Mouse (Mus musculus): ENCODE measurements around the gene Trappc13. TPM values are rescaled to one million over a fixed set of nuclear protein-coding genes. Genes with fewer than 3 reads are reported as not detected.
"Not testable (repeated sequence)": the region's sequence is repeated elsewhere in the genome, so short reads cannot be mapped to it uniquely, and the experiment has no call there.

The Trappc13 gene
- 57.3 and 62.3 TPM in 2 replicates for polyA plus RNA-seq (2015; fragmentation: Nextera tagmentation; extraction: Ambion mirVana)

- under 1% methylated on average over 32 of the region's 32 CpGs for WGBS
Observed at GRCm38 (mm10) chr13:104177796-104178649, at the start of gene Trappc13. Gene Trappc13 (minus strand): TSS chr13:104178469.

GRCm38 (mm10) chr13:104227478-104227877 is 49.2 kb upstream of the Trappc13 start:
- H3K36me3 ChIP-seq: no peaks in the 10 kb centered on the region
- no peaks in the 10 kb centered on the region for H3K9me3 ChIP-seq
- ATAC-seq (ENCODE audit: insufficient read depth, low FRiP score, low read depth): no peak
- 40% methylated on average over 3 of the region's 3 CpGs for WGBS
- H3K4me2 ChIP-seq: peak overlapping the region; percentile 58
- H3K4me3 ChIP-seq (replicated peaks): peak overlapping the region; percentile 85
- no peak overlapping the region for H3K27ac ChIP-seq
- 0 out of 2 replicates have a peak overlapping the region, but pooled peaks have one; percentile 79 for H3K9ac ChIP-seq
- no peaks in the 10 kb centered on the region for H3K27me3 ChIP-seq (replicated peaks)
- H3K4me1 ChIP-seq: peaks cover 4% of the 10 kb centered on the region

More at GRCm38 (mm10) chr13:104177796-104178649, at the start of gene Trappc13:
- peak within 1 kb of the TSS; percentile 99 for H3K4me3 ChIP-seq (replicated peaks)
- H3K4me1 ChIP-seq: no peaks in the 10 kb centered on the region; the same call in 1 of the 2 replicates
- no peaks in the 10 kb centered on the region for H3K27me3 ChIP-seq (replicated peaks)
- no peaks in the 10 kb centered on the region for H3K9me3 ChIP-seq
- H3K36me3 ChIP-seq: no peaks in the 10 kb centered on the region
- peak; percentile 87 for ATAC-seq (ENCODE audit: insufficient read depth, low FRiP score, low read depth)
- peak within 1 kb of the TSS; percentile 69 for H3K4me2 ChIP-seq
- H3K9ac ChIP-seq: peak within 1 kb of the TSS; percentile 88
- H3K27ac ChIP-seq: peak within 1 kb of the TSS; percentile 84

GRCm38 (mm10) chr13:104204313-104204712 is 26.0 kb upstream of the Trappc13 start:
- no peak overlapping the region for H3K4me2 ChIP-seq
- no peak overlapping the region for H3K27ac ChIP-seq
- H3K4me1 ChIP-seq: no peaks in the 10 kb centered on the region
- no peaks in the 10 kb centered on the region for H3K27me3 ChIP-seq (replicated peaks)
- 56% methylated on average over 1 of the region's 1 CpGs for WGBS
- no peak overlapping the region for H3K4me3 ChIP-seq (replicated peaks)
- H3K36me3 ChIP-seq: peaks cover 10% of the 10 kb centered on the region
- no peaks in the 10 kb centered on the region for H3K9me3 ChIP-seq
- no peak overlapping the region for H3K9ac ChIP-seq
- ATAC-seq (ENCODE audit: insufficient read depth, low FRiP score, low read depth): no peak

GRCm38 (mm10) chr13:104195891-104196290 is 17.6 kb upstream of the Trappc13 start:
- H3K9me3 ChIP-seq; ATAC-seq (ENCODE audit: insufficient read depth, low FRiP score, low read depth); H3K27me3 ChIP-seq (replicated peaks); H3K4me2 ChIP-seq; H3K4me1 ChIP-seq; H3K4me3 ChIP-seq (replicated peaks); H3K27ac ChIP-seq; H3K9ac ChIP-seq: not testable (repeated sequence)
- H3K36me3 ChIP-seq: peaks cover 19% of the 10 kb centered on the region

- Histone ChIP-seq H3K4me1 (no peaks in the 10 kb centered on the region), H3K9me3 (no peaks in the 10 kb centered on the region), H3K36me3 (peaks cover 17% of the 10 kb centered on the region), H3K27me3 (replicated peaks) (no peaks in the 10 kb centered on the region), H3K27ac (no peak overlapping the region), H3K4me3 (replicated peaks) (no peak overlapping the region), H3K9ac (no peak overlapping the region), H3K4me2 (no peak overlapping the region)
- peak; percentile 47; the same call in 1 of the 2 replicates for ATAC-seq (ENCODE audit: insufficient read depth, low FRiP score, low read depth)
- 74% methylated on average over 4 of the region's 4 CpGs for WGBS
Observed at GRCm38 (mm10) chr13:104187357-104187756, 9.1 kb upstream of the Trappc13 start.

GRCm38 (mm10) chr13:104179176-104179888 is 1.1 kb upstream of the Trappc13 start:
- WGBS: 15% methylated on average over 13 of the region's 13 CpGs
- peak overlapping the region; percentile 83 for H3K27ac ChIP-seq
- ATAC-seq (ENCODE audit: insufficient read depth, low FRiP score, low read depth): no peak

GRCm38 (mm10) chr13:104178650-104179121 is 417 bp upstream of the Trappc13 start, which contains the start of gene Trim23:
Gene Trim23 (plus strand): TSS chr13:104178797.
- Histone ChIP-seq H3K27me3 (replicated peaks) (no peaks in the 10 kb centered on the region), H3K4me1 (no peaks in the 10 kb centered on the region; the same call in 1 of the 2 replicates), H3K4me2 (peak within 1 kb of the TSS; percentile 69), H3K9me3 (no peaks in the 10 kb centered on the region), H3K36me3 (no peaks in the 10 kb centered on the region), H3K27ac (peak within 1 kb of the TSS; percentile 84), H3K9ac (peak within 1 kb of the TSS; percentile 88), H3K4me3 (replicated peaks) (peak within 1 kb of the TSS; percentile 99)
- WGBS: under 1% methylated on average over 38 of the region's 38 CpGs
- ATAC-seq (ENCODE audit: insufficient read depth, low FRiP score, low read depth): peak; percentile 98

More at GRCm38 (mm10) chr13:104179176-104179888, 1.1 kb upstream of the Trappc13 start:
- Histone ChIP-seq H3K27me3 (replicated peaks) (no peaks in the 10 kb centered on the region), H3K36me3 (no peaks in the 10 kb centered on the region), H3K9ac (peak overlapping the region; percentile 88), H3K4me2 (peak overlapping the region; percentile 54), H3K4me1 (no peaks in the 10 kb centered on the region; the same call in 1 of the 2 replicates), H3K9me3 (no peaks in the 10 kb centered on the region), H3K4me3 (replicated peaks) (peak overlapping the region; percentile 99)

GRCm38 (mm10) chr13:104176874-104177273 is 1.4 kb downstream of the Trappc13 start:
- Histone ChIP-seq H3K9me3 (no peaks in the 10 kb centered on the region), H3K27me3 (replicated peaks) (no peaks in the 10 kb centered on the region), H3K27ac (no peak overlapping the region), H3K4me3 (replicated peaks) (0 out of 2 replicates have a peak overlapping the region, but pooled peaks have one; percentile 19), H3K9ac (no peak overlapping the region), H3K4me2 (peak overlapping the region; percentile 53), H3K4me1 (no peaks in the 10 kb centered on the region; the same call in 1 of the 2 replicates), H3K36me3 (no peaks in the 10 kb centered on the region)
- 56% methylated on average over 3 of the region's 3 CpGs for WGBS
- ATAC-seq (ENCODE audit: insufficient read depth, low FRiP score, low read depth): no peak

- no peak overlapping the region for H3K4me3 ChIP-seq (replicated peaks)
- no peak overlapping the region for H3K9ac ChIP-seq
- H3K9me3 ChIP-seq: no peaks in the 10 kb centered on the region
- H3K36me3 ChIP-seq: peaks cover 5% of the 10 kb centered on the region; the same call in 1 of the 2 replicates
- H3K4me2 ChIP-seq: no peak overlapping the region
- ATAC-seq (ENCODE audit: insufficient read depth, low FRiP score, low read depth): no peak
- H3K27me3 ChIP-seq (replicated peaks): no peaks in the 10 kb centered on the region
- no peak overlapping the region for H3K27ac ChIP-seq
- H3K4me1 ChIP-seq: no peaks in the 10 kb centered on the region; the same call in 1 of the 2 replicates
Observed at GRCm38 (mm10) chr13:104172498-104172897, 5.8 kb downstream of the Trappc13 start.

- Histone ChIP-seq H3K4me1 (no peaks in the 10 kb centered on the region; the same call in 1 of the 2 replicates), H3K9me3 (no peaks in the 10 kb centered on the region), H3K9ac (no peak overlapping the region), H3K27ac (no peak overlapping the region), H3K36me3 (peaks cover 5% of the 10 kb centered on the region; the same call in 1 of the 2 replicates), H3K4me2 (no peak overlapping the region), H3K27me3 (replicated peaks) (no peaks in the 10 kb centered on the region), H3K4me3 (replicated peaks) (no peak overlapping the region)
- 82% methylated on average over 5 of the region's 5 CpGs for WGBS
- ATAC-seq (ENCODE audit: insufficient read depth, low FRiP score, low read depth): no peak
Observed at GRCm38 (mm10) chr13:104171711-104172110, 6.6 kb downstream of the Trappc13 start.

- no peak overlapping the region for H3K4me3 ChIP-seq (replicated peaks)
- no peak overlapping the region for H3K4me2 ChIP-seq
- no peaks in the 10 kb centered on the region for H3K4me1 ChIP-seq
- H3K27ac ChIP-seq: no peak overlapping the region
- no peaks in the 10 kb centered on the region for H3K27me3 ChIP-seq (replicated peaks)
- H3K9me3 ChIP-seq: no peaks in the 10 kb centered on the region
- 0 out of 2 replicates have a peak, but pooled peaks cover 9% of the 10 kb centered on the region for H3K36me3 ChIP-seq
- no peak for ATAC-seq (ENCODE audit: insufficient read depth, low FRiP score, low read depth)
- WGBS: 60% methylated on average over 1 of the region's 1 CpGs
- H3K9ac ChIP-seq: no peak overlapping the region
Observed at GRCm38 (mm10) chr13:104155686-104156085, 22.6 kb downstream of the Trappc13 start.
